ENCODE assay signal across 10 mouse cellular contexts in the genomic region with DNA sequence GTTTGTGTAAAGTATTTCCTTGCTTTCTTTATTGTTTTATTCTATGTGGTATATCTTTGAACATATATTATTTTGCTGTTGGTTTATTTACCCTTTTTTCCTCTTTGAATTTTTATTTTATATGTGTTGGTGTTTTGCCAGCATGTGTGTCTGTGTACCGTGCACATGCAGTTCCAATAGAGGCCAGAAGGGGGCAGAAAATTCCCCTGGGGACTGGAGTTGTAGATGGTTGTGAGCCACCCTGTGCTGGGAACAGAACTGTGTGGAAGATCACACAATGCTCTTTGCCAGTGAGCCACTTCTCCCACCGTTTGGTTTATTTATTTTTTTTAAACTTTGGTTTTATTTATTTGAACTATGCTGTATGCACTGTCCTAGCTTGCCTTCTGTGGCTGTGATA. TPM values are rescaled to one million over a fixed set of nuclear protein-coding genes. Genes with fewer than 3 reads are reported as not detected.
A peak's percentile ranks its signal among the peaks of the same experiment; 100 is the strongest.
DNase-seq lines count a peak whose midpoint lies in the region; ATAC-seq lines count a peak whose summit lies in the region.
"Had no signal": no experiment of that assay in that cellular context is flagged by ENCODE, and none has a peak within 500 bp of the region (broad histone marks: within the 10 kb centered on the region; RNA-seq: fewer than 3 reads in every experiment).

No protein-coding gene starts in this region.

- H3K9me3 ChIP-seq in midbrain, embryonic 14.5 days (ENCODE audit: control insufficient read depth, low read length) = no peaks in the 10 kb centered on the region
- H3K9me3 ChIP-seq in midbrain, embryonic 11.5 days (ENCODE audit: control insufficient read depth, low read length) = no peaks in the 10 kb centered on the region
- H3K9me3 ChIP-seq in kidney, embryonic 14.5 days (ENCODE audit: control insufficient read depth, low read length) = no peaks in the 10 kb centered on the region
- H3K9me3 ChIP-seq: neural tube, embryonic 13.5 days had no signal

- no peak overlapping the region for H3K4me2 ChIP-seq in midbrain, embryonic 14.5 days (ENCODE audit: low read length)
- no peak overlapping the region for H3K4me2 ChIP-seq in midbrain, embryonic 11.5 days
- no peak overlapping the region for H3K4me2 ChIP-seq in kidney, embryonic 14.5 days (replicated peaks; ENCODE audit: low read depth, low read length)
- H3K4me2 ChIP-seq: neural tube, embryonic 13.5 days had no signal

- peaks cover 44% of the 10 kb centered on the region for H3K36me3 ChIP-seq in midbrain, embryonic 14.5 days (ENCODE audit: control insufficient read depth, insufficient read depth, low read length)
- H3K36me3 ChIP-seq in midbrain, embryonic 11.5 days (ENCODE audit: control insufficient read depth, insufficient read depth, low read length) = peaks cover 6% of the 10 kb centered on the region
- H3K36me3 ChIP-seq in kidney, embryonic 14.5 days (ENCODE audit: control insufficient read depth, insufficient read depth, low read length) = peaks cover 23% of the 10 kb centered on the region; the same call in 1 of the 2 replicates

- ATAC-seq in midbrain, embryonic 14.5 days (ENCODE audit: low FRiP score, low TSS enrichment) = no peak
- ATAC-seq in midbrain, embryonic 11.5 days (ENCODE audit: low FRiP score) = no peak
- peak; percentile 26; the same call in 1 of the 2 replicates for ATAC-seq in kidney, embryonic 14.5 days (ENCODE audit: low FRiP score, low TSS enrichment)

- DNase-seq in embryo, embryonic 10.5 days (ENCODE audit: low spot score) = peak; percentile 60
- no peak for DNase-seq in embryo, embryonic 10 days (ENCODE audit: low spot score)
- peak; percentile 35 for DNase-seq in midbrain, embryonic 14.5 days
- no peak for DNase-seq in midbrain, embryonic 11.5 days (ENCODE audit: low spot score, missing footprints)
- peak; percentile 57 for DNase-seq in retina, embryonic 14.5 days (ENCODE audit: low spot score)
- no peak for DNase-seq in frontal cortex, postnatal 36 days (ENCODE audit: low spot score in 2 of 2)
- no peak for DNase-seq in layer of hippocampus, adult 8-10 months (ENCODE audit: low spot score in 2 of 2)
- DNase-seq: cerebellum, postnatal 36 days had no signal

- 87% methylated on average over 2 of the region's 2 CpGs for WGBS in midbrain, embryonic 14.5 days
- WGBS in midbrain, embryonic 11.5 days = 82% methylated on average over 2 of the region's 2 CpGs
- 60% methylated on average over 2 of the region's 2 CpGs for WGBS in kidney, embryonic 14.5 days

- H3K4me1 ChIP-seq in midbrain, embryonic 14.5 days (ENCODE audit: control insufficient read depth, insufficient read depth, low read length) = no peaks in the 10 kb centered on the region
- no peaks in the 10 kb centered on the region for H3K4me1 ChIP-seq in midbrain, embryonic 11.5 days (ENCODE audit: control insufficient read depth, insufficient read depth, low read length)
- peaks cover 16% of the 10 kb centered on the region; the same call in 1 of the 2 replicates for H3K4me1 ChIP-seq in kidney, embryonic 14.5 days (ENCODE audit: control insufficient read depth, insufficient read depth, low read length)
- H3K4me1 ChIP-seq: neural tube, embryonic 13.5 days had no signal

- no peaks in the 10 kb centered on the region for H3K27me3 ChIP-seq in midbrain, embryonic 14.5 days (ENCODE audit: control insufficient read depth, insufficient read depth, low read length)
- H3K27me3 ChIP-seq in midbrain, embryonic 11.5 days (ENCODE audit: control insufficient read depth, insufficient read depth, low read length) = no peaks in the 10 kb centered on the region
- H3K27me3 ChIP-seq in kidney, embryonic 14.5 days (ENCODE audit: control insufficient read depth, insufficient read depth, low read length) = no peaks in the 10 kb centered on the region
- H3K27me3 ChIP-seq: neural tube, embryonic 13.5 days had no signal

- H3K27ac ChIP-seq in midbrain, embryonic 14.5 days (replicated peaks; ENCODE audit: low read depth, low read length) = no peak overlapping the region
- H3K27ac ChIP-seq in midbrain, embryonic 11.5 days (ENCODE audit: low read depth, low read length) = no peak overlapping the region
- H3K27ac ChIP-seq in kidney, embryonic 14.5 days (ENCODE audit: low read depth, low read length) = peak overlapping the region; percentile 24; the same call in 1 of the 2 replicates
- H3K27ac ChIP-seq: neural tube, embryonic 13.5 days had no signal

- H3K9ac ChIP-seq in midbrain, embryonic 14.5 days (replicated peaks; ENCODE audit: low read length) = no peak overlapping the region
- H3K9ac ChIP-seq in midbrain, embryonic 11.5 days (ENCODE audit: low read length) = no peak overlapping the region
- no peak overlapping the region for H3K9ac ChIP-seq in kidney, embryonic 14.5 days (ENCODE audit: low read depth, low read length)
- H3K9ac ChIP-seq: neural tube, embryonic 13.5 days had no signal

- no peak overlapping the region for H3K4me3 ChIP-seq in midbrain, embryonic 14.5 days (replicated peaks; ENCODE audit: low read depth, low read length)
- no peak overlapping the region for H3K4me3 ChIP-seq in midbrain, embryonic 11.5 days (ENCODE audit: low read depth, low read length)
- H3K4me3 ChIP-seq in kidney, embryonic 14.5 days (ENCODE audit: low read length) = no peak overlapping the region
- H3K4me3 ChIP-seq: neural tube, embryonic 13.5 days had no signal

RNA-seq across cellular contexts. Expression of a gene that starts 29.3 kb away (rescaled TPM):
- polyA plus RNA-seq in midbrain, embryonic 14.5 days (2014; fragmentation: Nextera tagmentation; extraction: Ambion mirVana) = 1.5 and 3.4 TPM in 2 replicates
- polyA plus RNA-seq in midbrain, embryonic 11.5 days (2014; fragmentation: Nextera tagmentation; extraction: Ambion mirVana) = 1.6 and 2.1 TPM in 2 replicates
- polyA plus RNA-seq in kidney, embryonic 14.5 days (2014; fragmentation: Nextera tagmentation; extraction: Ambion mirVana) = 0.60 and 1.2 TPM in 2 replicates
- total RNA-seq in layer of hippocampus, adult 8-10 months (2022) = 1 to 10 TPM; 1.5 to 3.4 (median 2.3) TPM

RNA-seq across cellular contexts. Expression of a gene that starts 49.1 kb away (rescaled TPM):
- 321 and 359 TPM in 2 replicates for polyA plus RNA-seq in midbrain, embryonic 14.5 days (2014; fragmentation: Nextera tagmentation; extraction: Ambion mirVana)
- 258 TPM in 2 replicates for polyA plus RNA-seq in midbrain, embryonic 11.5 days (2014; fragmentation: Nextera tagmentation; extraction: Ambion mirVana)
- 69.0 and 93.4 TPM in 2 replicates for polyA plus RNA-seq in kidney, embryonic 14.5 days (2014; fragmentation: Nextera tagmentation; extraction: Ambion mirVana)
- total RNA-seq in layer of hippocampus, adult 8-10 months (2022) = 100 to 1,000 TPM; 110 to 118 (median 116) TPM

Comparison
In these comparisons a context has a peak if more than half of its experiments do, and no peak if none do; other contexts are left out.
1. DNase-seq: peak in embryo, embryonic 10.5 days (single experiment), midbrain, embryonic 14.5 days (single experiment) and retina, embryonic 14.5 days (single experiment); none in embryo, embryonic 10 days (single experiment), midbrain, embryonic 11.5 days (single experiment), frontal cortex, postnatal 36 days (0 of 2) and layer of hippocampus, adult 8-10 months (0 of 2).